ENCODE assay signal across 8 mouse cellular contexts in genomic region chr6:65672131-65673031, GRCm38 (mm10). TPM values are rescaled to one million over a fixed set of nuclear protein-coding genes. Genes with fewer than 3 reads are reported as not detected.
DNase-seq lines count a peak whose midpoint lies in the region; ATAC-seq and TF ChIP-seq lines count a peak whose summit lies in the region.

No protein-coding gene starts in this region.

- H3K4me3 ChIP-seq in heart, adult 2 months = peak overlapping the region; percentile 69
- H3K4me3 ChIP-seq in kidney, embryonic 14.5 days (ENCODE audit: low read length) = peak overlapping the region; percentile 44
- peak overlapping the region; percentile 82 for H3K4me3 ChIP-seq in lung, embryonic 16.5 days (ENCODE audit: low read length)
- H3K4me3 ChIP-seq in neural tube, embryonic 14.5 days (ENCODE audit: low read depth, low read length) = peak overlapping the region; percentile 64

- ATAC-seq in kidney, embryonic 14.5 days (ENCODE audit: low FRiP score, low TSS enrichment) = peak; percentile 71
- peak; percentile 32 for ATAC-seq in lung, embryonic 16.5 days (ENCODE audit: low read depth)
- peak; percentile 32; the same call in 1 of the 2 replicates for ATAC-seq in neural tube, embryonic 14.5 days (ENCODE audit: low read depth)

- H3K36me3 ChIP-seq in heart, adult 2 months (ENCODE audit: control insufficient read depth, insufficient read depth, low read length) = no peaks in the 10 kb centered on the region
- no peaks in the 10 kb centered on the region for H3K36me3 ChIP-seq in kidney, embryonic 14.5 days (ENCODE audit: control insufficient read depth, insufficient read depth, low read length)
- H3K36me3 ChIP-seq in lung, embryonic 16.5 days (ENCODE audit: control insufficient read depth, insufficient read depth, low read length) = no peaks in the 10 kb centered on the region
- no peaks in the 10 kb centered on the region for H3K36me3 ChIP-seq in neural tube, embryonic 14.5 days (ENCODE audit: control insufficient read depth, insufficient read depth, low read length)

- H3K9ac ChIP-seq in heart, adult 2 months (ENCODE audit: low read depth, low read length) = peak overlapping the region; percentile 51
- peak overlapping the region; percentile 61 for H3K9ac ChIP-seq in kidney, embryonic 14.5 days (ENCODE audit: low read depth, low read length)
- H3K9ac ChIP-seq in lung, embryonic 16.5 days (ENCODE audit: low read length) = peak overlapping the region; percentile 79
- H3K9ac ChIP-seq in neural tube, embryonic 14.5 days (replicated peaks; ENCODE audit: low read depth, low read length) = peak overlapping the region; percentile 61

- H3K79me2 ChIP-seq in heart, adult 2 months (replicated peaks; ENCODE audit: control insufficient read depth, insufficient read depth, low read length) = no peaks in the 10 kb centered on the region

- no peaks in the 10 kb centered on the region for H3K4me1 ChIP-seq in heart, adult 2 months (ENCODE audit: control insufficient read depth, insufficient read depth, low read length)
- peaks cover 5% of the 10 kb centered on the region; the same call in 1 of the 2 replicates for H3K4me1 ChIP-seq in kidney, embryonic 14.5 days (ENCODE audit: control insufficient read depth, insufficient read depth, low read length)
- H3K4me1 ChIP-seq in lung, embryonic 16.5 days (replicated peaks; ENCODE audit: control insufficient read depth, insufficient read depth, low read length) = 0 out of 2 replicates have a peak, but pooled peaks cover 3% of the 10 kb centered on the region
- peaks cover 7% of the 10 kb centered on the region; the same call in 1 of the 2 replicates for H3K4me1 ChIP-seq in neural tube, embryonic 14.5 days (ENCODE audit: control insufficient read depth, insufficient read depth, low read length)

- no peaks in the 10 kb centered on the region for H3K9me3 ChIP-seq in kidney, embryonic 14.5 days (ENCODE audit: control insufficient read depth, low read length)
- no peaks in the 10 kb centered on the region for H3K9me3 ChIP-seq in lung, embryonic 16.5 days (ENCODE audit: control insufficient read depth, low read length)
- no peaks in the 10 kb centered on the region for H3K9me3 ChIP-seq in neural tube, embryonic 14.5 days (ENCODE audit: control insufficient read depth, low read length)

- TF ChIP-seq POLR2A in heart, adult 2 months (IDR thresholded peaks at IDR 0.05; ENCODE audit: insufficient read depth, low read depth, low read length) = no peak

- peak overlapping the region; percentile 90 for H3K4me2 ChIP-seq in kidney, embryonic 14.5 days (replicated peaks; ENCODE audit: low read depth, low read length)
- peak overlapping the region; percentile 95 for H3K4me2 ChIP-seq in lung, embryonic 16.5 days (ENCODE audit: low read depth, low read length)
- peak overlapping the region; percentile 92 for H3K4me2 ChIP-seq in neural tube, embryonic 14.5 days (ENCODE audit: low read depth, low read length)

- intact Hi-C loops in heart, adult 2 months (cut with DNase I) = loop anchor here (10.0 kb wide), 1 partner anchor 102 kb away; the partner anchor contains the start of gene Prdm5

- WGBS in heart, adult 2 months = under 1% methylated on average over 57 of the region's 57 CpGs
- under 1% methylated on average over 57 of the region's 57 CpGs for WGBS in kidney, embryonic 14.5 days
- under 1% methylated on average over 57 of the region's 57 CpGs for WGBS in lung, embryonic 16.5 days
- WGBS in neural tube, embryonic 14.5 days = under 1% methylated on average over 57 of the region's 57 CpGs

- no peak overlapping the region for H3K27ac ChIP-seq in heart, adult 2 months
- no peak overlapping the region for H3K27ac ChIP-seq in kidney, embryonic 14.5 days (ENCODE audit: low read depth, low read length)
- peak overlapping the region; percentile 80 for H3K27ac ChIP-seq in lung, embryonic 16.5 days (ENCODE audit: low read length)
- peak overlapping the region; percentile 55 for H3K27ac ChIP-seq in neural tube, embryonic 14.5 days (ENCODE audit: low read depth, low read length)

- TF ChIP-seq EP300 in heart, adult 2 months (IDR thresholded peaks at IDR 0.05; ENCODE audit: insufficient read depth, low read depth, low read length) = no peak

- peaks cover 4% of the 10 kb centered on the region; the same call in 1 of the 2 replicates for H3K27me3 ChIP-seq in heart, adult 2 months (ENCODE audit: control insufficient read depth, insufficient read depth, low read length)
- peaks cover 7% of the 10 kb centered on the region for H3K27me3 ChIP-seq in kidney, embryonic 14.5 days (ENCODE audit: control insufficient read depth, insufficient read depth, low read length)
- peaks cover 6% of the 10 kb centered on the region; the same call in 1 of the 2 replicates for H3K27me3 ChIP-seq in lung, embryonic 16.5 days (ENCODE audit: control insufficient read depth, insufficient read depth, low read depth, low read length)
- no peaks in the 10 kb centered on the region for H3K27me3 ChIP-seq in neural tube, embryonic 14.5 days (ENCODE audit: control insufficient read depth, insufficient read depth, low read length)

- DNase-seq in layer of hippocampus, postnatal 10 days (ENCODE audit: low spot score in 2 of 2) = peak; percentile 9 to 26
- no peak for DNase-seq in layer of hippocampus, postnatal 36 days
- DNase-seq in brain, adult 2 months (ENCODE audit: low read depth, low spot score) = peak; percentile 17
- DNase-seq in heart, adult 2 months = peak; percentile 42 to 52
- DNase-seq in urinary bladder, postnatal 14 days (ENCODE audit: low spot score) = peak; percentile 10

- TF ChIP-seq CTCF in heart, adult 2 months (IDR thresholded peaks at IDR 0.05) = no peak

RNA-seq across cellular contexts. Expression of gene Ndnf, which starts 1.0 kb away (rescaled TPM):
- 10 to 100 TPM; 29.8 to 36.6 TPM for total RNA-seq in layer of hippocampus, postnatal 10 days (2021)
- total RNA-seq in layer of hippocampus, postnatal 36 days (2021) = 10 to 100 TPM; 20.6 to 23.1 TPM
- total RNA-seq in heart, adult 2 months (2021) = 1 to 10 TPM; 2.5 to 2.8 TPM
- polyA plus RNA-seq in heart, adult 2 months (2012; rRNA removed) = 3.6 and 8.4 TPM in 2 replicates
- polyA plus RNA-seq in kidney, embryonic 14.5 days (2014; fragmentation: Nextera tagmentation; extraction: Ambion mirVana) = 6.2 and 11.5 TPM in 2 replicates
- polyA plus RNA-seq in lung, embryonic 16.5 days (2015; fragmentation: Nextera tagmentation; extraction: Ambion mirVana) = 68.0 and 78.5 TPM in 2 replicates
- polyA plus RNA-seq in neural tube, embryonic 14.5 days (2014; fragmentation: Nextera tagmentation; extraction: Ambion mirVana) = 11.8 and 13.9 TPM in 2 replicates

Comparison
In these comparisons a context has a peak if more than half of its experiments do, and no peak if none do; other contexts are left out.
1. DNase-seq: peak in layer of hippocampus, postnatal 10 days (2 of 2), brain, adult 2 months (single experiment), heart, adult 2 months (2 of 2) and urinary bladder, postnatal 14 days (single experiment); none in layer of hippocampus, postnatal 36 days (0 of 2).
2. H3K27ac ChIP-seq: peak in lung, embryonic 16.5 days (single experiment) and neural tube, embryonic 14.5 days (single experiment); none in heart, adult 2 months (single experiment) and kidney, embryonic 14.5 days (single experiment).
3. Peak in every context shown above with its lines, with median percentiles within 50 percentile points of each other: H3K4me3 ChIP-seq, H3K9ac ChIP-seq, ATAC-seq and H3K4me2 ChIP-seq.